Mouse (Mus musculus): ENCODE data around the gene Ocel1.

DNA sequence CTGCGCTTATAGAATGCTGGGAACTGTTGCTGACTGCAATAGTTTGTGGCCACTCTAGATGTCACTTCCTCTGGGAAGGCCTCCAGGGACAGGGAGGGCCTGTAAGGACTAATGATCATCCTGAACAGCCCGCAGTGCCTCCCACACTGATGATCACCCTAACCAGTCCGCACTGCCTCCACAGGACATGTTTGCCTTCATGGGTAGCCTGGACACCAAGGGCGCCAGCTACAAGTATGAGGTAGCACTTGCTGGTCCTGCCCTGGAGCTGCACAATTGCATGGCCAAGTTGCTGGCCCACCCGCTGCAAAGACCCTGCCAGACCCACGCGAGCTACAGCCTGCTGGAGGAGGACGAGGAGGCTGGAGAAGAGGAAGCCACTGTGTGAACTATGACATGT is 32.9 kb downstream of the Ocel1 start:
- TF ChIP-seq CTCF (IDR thresholded peaks at IDR 0.05): no peak
- TF ChIP-seq EP300 (IDR thresholded peaks at IDR 0.05): no peak
